Mouse (Mus musculus): ENCODE measurements around the gene E2f6. TPM values are rescaled to one million over a fixed set of nuclear protein-coding genes. Genes with fewer than 3 reads are reported as not detected.

Gene E2f6
- polyA plus RNA-seq, 1 experiment from 2014 or later, result 67.0 TPM

DNA sequence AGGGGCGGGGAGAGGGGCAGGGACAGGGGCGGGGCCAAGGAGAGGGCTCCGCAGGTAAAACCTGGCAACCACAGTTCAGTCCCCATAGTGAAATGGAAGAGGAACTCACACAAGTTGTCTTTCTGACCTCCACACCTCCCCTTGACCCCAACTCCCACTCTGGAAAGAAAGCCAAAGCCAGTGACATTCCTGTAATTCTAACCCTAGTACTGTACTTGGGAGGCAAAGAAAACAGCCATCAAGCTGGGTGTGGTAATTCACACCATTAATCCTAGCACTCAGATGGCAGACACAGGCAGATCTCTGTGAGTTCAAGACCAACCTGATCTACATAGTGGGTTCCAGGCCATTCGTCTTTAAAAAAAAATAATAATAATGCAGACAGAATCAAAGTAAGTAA, 17.4 kb upstream of the E2f6 start:
- Histone ChIP-seq H3K4me2 (ENCODE audit: low read depth, severe bottlenecking) (no peak overlapping the region), H3K4me3 (ENCODE audit: low read depth, low read length) (no peak overlapping the region), H3K36me3 (ENCODE audit: control insufficient read depth, insufficient read depth, low read length) (no peaks in the 10 kb centered on the region), H3K9me3 (ENCODE audit: control insufficient read depth, low read length) (no peaks in the 10 kb centered on the region), H3K4me1 (ENCODE audit: control insufficient read depth, insufficient read depth, low read length) (peaks cover 3% of the 10 kb centered on the region; the same call in 1 of the 2 replicates), H3K9ac (ENCODE audit: low read length) (no peak overlapping the region), H3K27ac (replicated peaks; ENCODE audit: low read depth, low read length) (no peak overlapping the region), H3K27me3 (ENCODE audit: control insufficient read depth, insufficient read depth, low read length) (no peaks in the 10 kb centered on the region)
- 76% methylated on average over 4 of the region's 4 CpGs for WGBS
- DNase-seq (ENCODE audit: low spot score) (no peak), ATAC-seq (ENCODE audit: insufficient number of reproducible peaks, low FRiP score, low TSS enrichment, low read depth) (no peak)

DNA sequence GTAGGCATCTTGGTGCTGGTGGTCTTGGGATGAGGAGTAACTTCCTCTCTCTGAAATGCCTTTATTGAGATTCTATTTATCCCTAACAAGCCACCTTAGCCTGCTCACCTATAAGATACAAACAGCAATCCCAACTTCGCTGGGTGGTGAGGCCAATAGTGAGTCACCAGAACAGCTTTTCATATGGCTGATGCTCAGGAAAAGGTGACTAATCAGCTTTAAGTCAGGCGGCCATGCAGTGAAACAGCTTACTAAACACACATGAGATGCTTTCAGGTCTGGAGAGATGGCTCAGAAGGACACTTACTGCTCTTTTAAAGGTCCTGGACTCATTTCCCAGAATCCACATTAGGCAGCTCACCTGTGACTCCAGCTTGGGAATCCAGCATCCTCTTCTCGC, 15.0 kb upstream of the E2f6 start:
- 92% methylated on average over 3 of the region's 3 CpGs for WGBS
- ATAC-seq (ENCODE audit: insufficient number of reproducible peaks, low FRiP score, low TSS enrichment, low read depth), result no peak
- peaks cover 3% of the 10 kb centered on the region for H3K4me1 ChIP-seq (ENCODE audit: control insufficient read depth, insufficient read depth, low read length)
- no peak for DNase-seq (ENCODE audit: low spot score)
- no peak overlapping the region for H3K4me3 ChIP-seq (ENCODE audit: low read depth, low read length)
- H3K9ac ChIP-seq (ENCODE audit: low read length), result no peak overlapping the region
- no peak overlapping the region for H3K4me2 ChIP-seq (ENCODE audit: low read depth, severe bottlenecking)
- no peaks in the 10 kb centered on the region for H3K9me3 ChIP-seq (ENCODE audit: control insufficient read depth, low read length)
- no peaks in the 10 kb centered on the region for H3K36me3 ChIP-seq (ENCODE audit: control insufficient read depth, insufficient read depth, low read length)
- no peaks in the 10 kb centered on the region for H3K27me3 ChIP-seq (ENCODE audit: control insufficient read depth, insufficient read depth, low read length)
- H3K27ac ChIP-seq (replicated peaks; ENCODE audit: low read depth, low read length), result no peak overlapping the region

GRCm38 (mm10) chr12:16798894-16799293, 11.9 kb upstream of the E2f6 start:
- Histone ChIP-seq H3K9me3 (ENCODE audit: control insufficient read depth, low read length) (no peaks in the 10 kb centered on the region), H3K36me3 (ENCODE audit: control insufficient read depth, insufficient read depth, low read length) (no peaks in the 10 kb centered on the region), H3K9ac (ENCODE audit: low read length) (no peak overlapping the region), H3K4me2 (ENCODE audit: low read depth, severe bottlenecking) (no peak overlapping the region; the same call in 1 of the 2 replicates), H3K4me1 (ENCODE audit: control insufficient read depth, insufficient read depth, low read length) (peaks cover 3% of the 10 kb centered on the region), H3K4me3 (ENCODE audit: low read depth, low read length) (no peak overlapping the region), H3K27me3 (ENCODE audit: control insufficient read depth, insufficient read depth, low read length) (no peaks in the 10 kb centered on the region), H3K27ac (replicated peaks; ENCODE audit: low read depth, low read length) (no peak overlapping the region)
- whole genome bisulfite sequencing, result 15% methylated on average over 3 of the region's 3 CpGs
- DNase-seq (ENCODE audit: low spot score) (peak; percentile 67), ATAC-seq (ENCODE audit: insufficient number of reproducible peaks, low FRiP score, low TSS enrichment, low read depth) (no peak)

DNA sequence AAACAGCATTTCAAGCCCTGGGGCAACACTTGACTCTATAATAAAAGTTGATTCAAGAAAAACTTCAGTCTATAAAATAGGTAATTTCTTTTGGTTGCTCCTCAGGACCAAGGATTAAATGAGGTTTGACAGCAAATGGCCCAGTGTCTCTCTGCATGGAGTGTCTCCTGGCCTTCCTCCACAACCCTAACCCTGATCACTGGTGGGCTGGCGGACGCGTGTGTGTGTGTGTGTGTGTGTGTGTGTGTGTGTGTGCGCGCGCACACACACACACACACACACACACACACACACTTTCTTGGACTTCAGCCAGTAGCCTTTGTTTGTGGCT, 10.9 kb upstream of the E2f6 start:
- peak overlapping the region; percentile 55 for H3K4me3 ChIP-seq (ENCODE audit: low read depth, low read length)
- H3K4me1 ChIP-seq (ENCODE audit: control insufficient read depth, insufficient read depth, low read length), result peaks cover 3% of the 10 kb centered on the region
- peak overlapping the region; percentile 84 for H3K9ac ChIP-seq (ENCODE audit: low read length)
- H3K4me2 ChIP-seq (ENCODE audit: low read depth, severe bottlenecking), result peak overlapping the region; percentile 88
- H3K9me3 ChIP-seq (ENCODE audit: control insufficient read depth, low read length), result no peaks in the 10 kb centered on the region
- H3K27me3 ChIP-seq (ENCODE audit: control insufficient read depth, insufficient read depth, low read length), result no peaks in the 10 kb centered on the region
- ATAC-seq (ENCODE audit: insufficient number of reproducible peaks, low FRiP score, low TSS enrichment, low read depth) (no peak), DNase-seq (ENCODE audit: low spot score) (no peak)
- H3K36me3 ChIP-seq (ENCODE audit: control insufficient read depth, insufficient read depth, low read length), result no peaks in the 10 kb centered on the region
- H3K27ac ChIP-seq (replicated peaks; ENCODE audit: low read depth, low read length), result 0 out of 2 replicates have a peak overlapping the region, but pooled peaks have one; percentile 65
- 5% methylated on average over 5 of the region's 6 CpGs for WGBS

- peak; percentile 57 for ATAC-seq (ENCODE audit: insufficient number of reproducible peaks, low FRiP score, low TSS enrichment, low read depth)
- Histone ChIP-seq H3K9me3 (ENCODE audit: control insufficient read depth, low read length) (no peaks in the 10 kb centered on the region), H3K27ac (replicated peaks; ENCODE audit: low read depth, low read length) (0 out of 2 replicates have a peak within 1 kb of the TSS, but pooled peaks have one; percentile 65), H3K4me2 (ENCODE audit: low read depth, severe bottlenecking) (peak within 1 kb of the TSS; percentile 88), H3K4me1 (ENCODE audit: control insufficient read depth, insufficient read depth, low read length) (peaks cover 3% of the 10 kb centered on the region), H3K36me3 (ENCODE audit: control insufficient read depth, insufficient read depth, low read length) (no peaks in the 10 kb centered on the region), H3K9ac (ENCODE audit: low read length) (peak within 1 kb of the TSS; percentile 84), H3K27me3 (ENCODE audit: control insufficient read depth, insufficient read depth, low read length) (no peaks in the 10 kb centered on the region), H3K4me3 (ENCODE audit: low read depth, low read length) (peak within 1 kb of the TSS; percentile 55)
- DNase-seq (ENCODE audit: low spot score), result peak; percentile 80
- 0% methylated on average over 35 of the region's 53 CpGs for WGBS
Observed at GRCm38 (mm10) chr12:16800259-16800958, 10.4 kb upstream of the E2f6 start, which contains the start of gene Greb1. Gene Greb1, minus strand, starts transcription at chr12:16800886.

GRCm38 (mm10) chr12:16800959-16801315, 9.8 kb upstream of the E2f6 start:
- Histone ChIP-seq H3K4me1 (ENCODE audit: control insufficient read depth, insufficient read depth, low read length) (peaks cover 3% of the 10 kb centered on the region), H3K9ac (ENCODE audit: low read length) (peak overlapping the region; percentile 84), H3K27ac (replicated peaks; ENCODE audit: low read depth, low read length) (no peak overlapping the region), H3K4me3 (ENCODE audit: low read depth, low read length) (peak overlapping the region; percentile 55), H3K9me3 (ENCODE audit: control insufficient read depth, low read length) (no peaks in the 10 kb centered on the region), H3K27me3 (ENCODE audit: control insufficient read depth, insufficient read depth, low read length) (no peaks in the 10 kb centered on the region), H3K36me3 (ENCODE audit: control insufficient read depth, insufficient read depth, low read length) (no peaks in the 10 kb centered on the region), H3K4me2 (ENCODE audit: low read depth, severe bottlenecking) (peak overlapping the region; percentile 88)
- ATAC-seq (ENCODE audit: insufficient number of reproducible peaks, low FRiP score, low TSS enrichment, low read depth) (peak; percentile 48), DNase-seq (ENCODE audit: low spot score) (no peak)
- WGBS, result 0% methylated on average over 12 of the region's 12 CpGs

- WGBS, result 21% methylated on average over 5 of the region's 5 CpGs
- no peaks in the 10 kb centered on the region for H3K36me3 ChIP-seq (ENCODE audit: control insufficient read depth, insufficient read depth, low read length)
- no peak overlapping the region for H3K4me3 ChIP-seq (ENCODE audit: low read depth, low read length)
- no peak overlapping the region for H3K27ac ChIP-seq (replicated peaks; ENCODE audit: low read depth, low read length)
- ATAC-seq (ENCODE audit: insufficient number of reproducible peaks, low FRiP score, low TSS enrichment, low read depth) (no peak), DNase-seq (ENCODE audit: low spot score) (peak; percentile 34)
- H3K9ac ChIP-seq (ENCODE audit: low read length), result no peak overlapping the region
- H3K9me3 ChIP-seq (ENCODE audit: control insufficient read depth, low read length), result no peaks in the 10 kb centered on the region
- no peak overlapping the region for H3K4me2 ChIP-seq (ENCODE audit: low read depth, severe bottlenecking)
- H3K27me3 ChIP-seq (ENCODE audit: control insufficient read depth, insufficient read depth, low read length), result no peaks in the 10 kb centered on the region
- peaks cover 3% of the 10 kb centered on the region for H3K4me1 ChIP-seq (ENCODE audit: control insufficient read depth, insufficient read depth, low read length)
Observed at GRCm38 (mm10) chr12:16803237-16803955, 7.4 kb upstream of the E2f6 start.

- H3K9me3 ChIP-seq (ENCODE audit: control insufficient read depth, low read length), result no peaks in the 10 kb centered on the region
- no peak overlapping the region for H3K9ac ChIP-seq (ENCODE audit: low read length)
- 44% methylated on average over 5 of the region's 5 CpGs for WGBS
- no peak overlapping the region for H3K27ac ChIP-seq (replicated peaks; ENCODE audit: low read depth, low read length)
- H3K4me3 ChIP-seq (ENCODE audit: low read depth, low read length), result no peak overlapping the region
- no peak overlapping the region for H3K4me2 ChIP-seq (ENCODE audit: low read depth, severe bottlenecking)
- H3K4me1 ChIP-seq (ENCODE audit: control insufficient read depth, insufficient read depth, low read length), result peaks cover under 1% of the 10 kb centered on the region
- DNase-seq (ENCODE audit: low spot score) (no peak), ATAC-seq (ENCODE audit: insufficient number of reproducible peaks, low FRiP score, low TSS enrichment, low read depth) (no peak)
- H3K27me3 ChIP-seq (ENCODE audit: control insufficient read depth, insufficient read depth, low read length), result no peaks in the 10 kb centered on the region
- H3K36me3 ChIP-seq (ENCODE audit: control insufficient read depth, insufficient read depth, low read length), result no peaks in the 10 kb centered on the region
Observed at GRCm38 (mm10) chr12:16803956-16804430, 6.8 kb upstream of the E2f6 start.
